Mouse (Mus musculus) gastrocnemius, postnatal 36 days (tissue): ENCODE results near the gene Tmem108. TPM values are rescaled to one million over a fixed set of nuclear protein-coding genes. Genes with fewer than 3 reads are reported as not detected.

ENCODE experiments used
- DNase-seq, 2 experiments: peaks; one replicate each; pipeline ENCODE4 v3.0.0; 2022
- intact Hi-C: fragments of 180-260 bp; cut with DNase I; formaldehyde crosslinking; loops from one replicate; pipeline ENCODE4 v1.15.1; 2025
- long read RNA-seq, 2 experiments: library from polyadenylated mRNA; stranded (forward); transcript quantifications; one replicate each; pipeline ENCODE4 v2.0.0; 2021
- total RNA-seq, 2 experiments: library from RNA; stranded (reverse); gene quantifications; 2 replicates each; pipeline ENCODE4 v1.2.3; 2021

The Tmem108 gene
- not detected for total RNA-seq
- long read RNA-seq, experiment 1: 0 reads
- long read RNA-seq, experiment 2, full-length matches to known transcripts: 1 of 1 reads
- long read RNA-seq, experiment 2, partial matches to known transcripts: 0 of 1 reads
- long read RNA-seq, experiment 2, other reads (novel, unspliced or antisense): 0 of 1 reads

DNA sequence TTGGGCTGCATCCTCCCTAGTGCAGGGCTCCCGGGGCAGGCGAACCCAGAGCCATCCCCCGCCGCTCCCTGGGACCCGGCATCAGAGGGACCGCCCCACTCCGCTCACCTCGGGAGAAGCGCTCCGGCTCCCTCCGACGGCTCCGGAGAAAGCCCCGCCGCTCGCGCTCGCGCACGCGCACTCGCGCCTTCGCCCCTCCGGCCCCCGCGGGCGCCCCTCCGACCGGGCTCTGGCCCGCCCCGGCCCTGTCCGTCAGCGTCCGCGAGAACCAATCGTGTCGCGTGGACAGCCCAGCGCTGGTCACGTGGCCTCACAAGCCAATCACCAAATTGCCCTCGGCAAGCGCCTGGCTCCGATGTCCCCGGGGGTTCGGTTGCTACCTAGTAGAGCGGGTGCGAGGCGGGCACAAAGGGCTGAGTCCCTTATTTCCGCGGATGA lies at the start of gene Tmem108:
Gene Tmem108, minus strand, starts transcription at position 191 of the 438 bp plus-strand sequence.
- intact Hi-C loops: no loop called here
- DNase-seq: peak; percentile 32 to 45

- no peak for DNase-seq
- intact Hi-C loops: no loop called here
These were observed 27.4 kb upstream of the Tmem108 start for GRCm38 (mm10) chr9:103789029-103789428.

DNA sequence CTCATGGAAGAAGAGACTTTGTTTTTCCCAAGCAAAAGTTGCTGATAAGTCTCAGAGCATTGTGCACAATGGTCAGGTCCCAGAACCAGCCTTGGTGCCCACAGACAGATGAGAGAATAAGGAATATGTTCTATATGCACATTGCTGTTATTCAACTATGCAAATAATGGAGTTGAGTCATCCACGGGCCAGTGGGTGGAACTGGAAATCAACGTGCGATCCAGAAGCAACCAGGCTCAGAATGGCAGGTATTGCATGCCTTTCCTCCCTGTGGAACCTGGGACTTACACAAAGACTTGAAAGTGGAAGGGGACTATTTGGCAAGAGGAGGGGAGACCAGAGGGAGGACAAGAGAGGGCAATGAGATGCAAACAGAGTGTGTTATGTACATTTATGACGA lies 22.5 kb upstream of the Tmem108 start:
- intact Hi-C loops: no loop called here
- DNase-seq: no peak

- intact Hi-C loops: no loop called here
- no peak for DNase-seq
These were observed 21.6 kb upstream of the Tmem108 start for GRCm38 (mm10) chr9:103783276-103783675.

DNA sequence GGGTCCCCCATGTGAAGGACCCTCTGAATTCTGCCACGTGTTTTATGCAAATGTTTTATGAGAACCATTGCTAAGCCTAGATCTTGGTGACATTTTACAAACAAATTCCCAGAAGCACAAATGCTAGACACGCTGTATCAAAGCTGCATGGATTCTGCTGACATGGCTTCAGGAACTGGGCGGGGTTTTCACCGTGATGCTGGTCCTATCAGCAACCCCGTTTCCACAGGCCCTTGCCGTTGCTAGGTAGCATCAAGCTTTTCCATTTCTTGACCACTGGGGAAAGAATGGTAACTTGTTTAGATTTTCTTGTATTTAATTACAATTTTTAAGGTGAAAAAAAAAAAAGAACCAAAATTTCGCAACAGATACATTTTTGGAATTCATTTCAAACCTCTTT lies 20.7 kb upstream of the Tmem108 start:
- intact Hi-C loops: no loop called here
- DNase-seq: no peak

DNA sequence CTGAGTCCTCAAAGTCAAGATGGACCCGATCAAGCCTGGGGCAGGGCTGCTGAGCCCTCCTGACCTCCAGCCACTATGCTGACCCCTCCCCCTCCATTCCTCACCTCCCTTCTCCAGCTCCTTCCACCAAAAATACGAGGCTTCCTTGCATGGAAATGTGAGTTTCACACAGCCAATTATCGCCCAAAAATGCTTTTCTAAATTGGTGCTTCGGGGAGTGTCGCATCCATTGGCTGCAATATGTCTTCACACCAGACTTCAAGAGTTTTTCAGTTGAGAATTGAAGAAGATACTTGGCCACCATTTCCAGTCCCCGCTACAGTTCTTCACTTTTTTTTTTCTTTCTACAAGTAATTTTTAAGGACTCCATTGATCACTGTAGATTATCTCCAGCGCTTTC lies 19.8 kb upstream of the Tmem108 start:
- intact Hi-C loops: no loop called here
- no peak for DNase-seq

DNA sequence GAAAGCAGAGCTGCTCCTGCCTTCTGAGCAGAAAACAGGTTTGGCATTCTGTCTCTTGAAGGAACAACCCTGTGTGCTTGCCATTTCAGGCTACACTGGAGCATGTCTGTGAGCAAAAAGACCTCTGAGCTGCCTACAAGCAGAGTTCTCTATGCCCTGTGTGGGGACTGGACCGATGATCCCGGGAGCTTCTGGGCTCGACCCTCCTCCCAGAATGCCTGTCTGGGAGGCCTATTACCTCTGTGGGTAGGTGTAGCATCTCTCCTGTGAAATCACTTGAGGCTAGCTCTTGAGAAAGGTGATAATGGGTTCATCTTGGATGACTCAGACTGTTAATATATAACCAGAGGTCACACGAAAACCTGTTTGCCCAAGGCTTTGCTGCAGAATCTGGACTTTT lies 19.0 kb upstream of the Tmem108 start:
- intact Hi-C loops: no loop called here

DNA sequence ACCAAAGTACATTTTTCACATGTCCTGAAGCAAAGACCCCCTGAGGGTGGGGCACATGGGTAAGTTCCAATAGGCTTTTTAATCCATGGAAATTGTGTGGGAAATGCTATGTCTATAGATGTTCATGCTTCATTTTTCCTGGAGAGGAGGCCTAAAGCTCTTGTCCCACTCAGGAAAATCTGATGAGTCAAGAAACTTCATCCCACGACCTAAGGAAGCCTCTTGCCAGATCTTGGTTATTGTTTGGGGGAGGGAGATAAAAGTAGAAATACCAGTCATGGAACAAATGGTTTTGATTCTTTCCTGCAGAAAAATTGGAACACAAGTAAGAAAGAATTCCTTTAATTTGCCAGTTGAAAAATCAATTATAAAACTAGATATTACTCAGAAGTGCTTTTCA lies 16.5 kb upstream of the Tmem108 start:
- intact Hi-C loops: no loop called here
- no peak for DNase-seq

More for the DNA sequence above, 19.0 kb upstream of the Tmem108 start:
- no peak for DNase-seq

DNA sequence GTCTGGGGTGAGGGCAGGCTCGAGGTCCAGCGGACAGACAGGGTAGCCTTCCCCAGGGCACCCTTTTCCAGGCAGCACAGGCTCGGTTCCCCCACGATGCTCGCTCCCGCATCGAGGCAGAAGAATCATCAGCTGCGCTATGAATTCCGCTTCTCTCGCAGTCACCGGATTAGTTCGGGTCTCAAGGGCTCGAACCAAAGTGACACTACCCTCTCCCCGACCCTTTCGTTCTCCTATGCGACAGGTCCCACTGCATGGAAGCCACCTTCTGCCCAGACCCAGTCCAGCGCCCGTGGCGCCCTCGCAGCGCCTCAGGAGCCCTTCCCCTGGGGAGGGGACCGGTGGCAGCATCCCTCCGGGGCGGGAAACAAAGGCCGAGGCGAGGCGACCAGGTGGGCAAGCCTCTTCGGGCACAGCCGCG lies 476 bp downstream of the Tmem108 start:
- intact Hi-C loops: no loop called here
- DNase-seq: no peak

DNA sequence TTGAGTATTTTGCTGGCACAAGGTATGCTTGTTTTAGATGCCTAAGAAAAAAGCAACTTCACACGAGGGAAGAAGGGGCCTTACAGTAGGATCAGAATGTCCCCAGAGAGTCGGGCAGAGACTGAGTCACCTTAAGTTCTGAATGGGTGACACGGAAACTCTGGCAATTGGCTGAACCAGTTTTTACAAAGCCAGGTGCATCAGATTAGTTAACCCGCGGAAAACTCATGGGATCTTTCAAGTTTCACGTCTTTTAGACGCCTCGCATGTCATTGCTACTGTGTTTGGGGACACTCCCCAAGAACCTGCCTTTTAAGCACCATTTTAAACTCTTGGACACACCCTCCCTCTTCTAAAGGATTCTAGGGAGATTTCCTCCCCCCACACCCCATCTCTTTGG lies 1.3 kb downstream of the Tmem108 start:
- intact Hi-C loops: no loop called here
- DNase-seq: no peak

DNA sequence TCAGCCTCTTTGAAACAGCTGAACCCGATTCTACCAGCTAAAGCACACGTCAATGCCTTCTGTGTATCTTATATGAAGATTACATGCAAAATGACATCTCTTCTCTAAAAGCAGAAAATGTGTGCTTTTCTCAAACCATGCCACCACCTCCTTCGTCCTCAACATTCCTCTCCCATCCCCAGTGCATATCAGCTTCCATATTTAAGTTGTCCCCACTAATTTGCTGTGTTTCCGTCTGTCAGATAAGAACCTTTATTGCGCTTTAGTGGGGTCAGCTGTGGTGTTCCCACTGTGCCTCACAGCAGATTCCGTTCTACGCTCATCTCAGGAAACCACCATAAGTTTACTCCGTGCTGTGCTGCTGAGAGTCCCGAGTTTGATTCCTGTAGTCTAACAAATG lies 1.8 kb downstream of the Tmem108 start:
- intact Hi-C loops: loop anchor here (1.0 to 10.0 kb wide), 3 partner anchors 136 to 271 kb away; no protein-coding TSS in a partner anchor
- DNase-seq: no peak

GRCm38 (mm10) chr9:103758930-103759695 lies 2.5 kb downstream of the Tmem108 start:
- intact Hi-C loops: loop anchor here (1.0 to 10.0 kb wide), 3 partner anchors 135 to 270 kb away; no protein-coding TSS in a partner anchor
- DNase-seq: peak; percentile 17 to 41

GRCm38 (mm10) chr9:103758246-103758645 lies 3.4 kb downstream of the Tmem108 start:
- no peak for DNase-seq
- intact Hi-C loops: loop anchor here (2.0 to 10.0 kb wide), 2 partner anchors 237 to 269 kb away; no protein-coding TSS in a partner anchor

- DNase-seq: no peak
- intact Hi-C loops: loop anchor here (10.0 kb wide), 1 partner anchor 242 kb away; no protein-coding TSS in a partner anchor
These were observed 9.0 kb downstream of the Tmem108 start for GRCm38 (mm10) chr9:103752618-103753017.

DNA sequence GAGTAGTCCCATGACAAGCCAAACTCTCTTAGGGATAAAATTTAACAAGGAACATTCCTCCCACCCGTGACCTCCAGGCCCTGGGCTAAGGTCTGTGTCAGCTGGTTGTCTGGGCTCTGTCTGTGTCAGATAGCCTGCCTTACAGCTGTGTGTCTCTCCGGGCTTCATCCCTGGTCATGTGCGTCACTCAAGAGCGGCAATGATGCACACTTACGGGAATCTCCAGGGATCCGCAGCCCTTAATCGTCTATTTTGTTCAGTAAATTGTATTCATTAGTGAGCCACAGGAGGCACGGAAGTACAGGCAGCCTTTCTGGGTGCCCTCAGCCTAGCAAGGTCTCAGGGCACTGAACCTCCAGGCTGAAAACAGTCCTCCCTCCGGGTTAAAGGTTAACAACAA lies 10.1 kb downstream of the Tmem108 start:
- intact Hi-C loops: loop anchor here (10.0 kb wide), 1 partner anchor 243 kb away; no protein-coding TSS in a partner anchor
- no peak for DNase-seq

- DNase-seq: no peak
- intact Hi-C loops: loop anchor here (10.0 kb wide), 1 partner anchor 244 kb away; no protein-coding TSS in a partner anchor
These were observed 11.1 kb downstream of the Tmem108 start for GRCm38 (mm10) chr9:103750491-103750890.

DNA sequence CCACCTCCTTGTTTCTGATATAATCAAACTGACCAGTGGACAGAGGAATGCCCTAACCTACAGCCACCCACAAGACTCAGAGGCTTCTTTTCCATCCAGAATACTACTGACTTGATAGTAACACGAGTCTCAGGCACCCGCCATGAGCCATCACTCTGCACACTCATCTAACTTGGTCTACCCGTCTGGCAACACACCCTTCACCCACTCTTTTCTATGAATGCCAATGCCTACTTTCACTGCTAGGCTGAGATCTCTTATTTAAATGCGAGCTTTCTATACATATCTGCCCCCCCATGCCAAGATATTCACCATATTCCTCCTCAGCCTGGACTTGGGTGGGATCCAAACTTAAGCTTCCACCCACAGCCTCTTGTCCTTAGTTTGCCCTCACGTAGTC lies 15.0 kb downstream of the Tmem108 start:
- intact Hi-C loops: no loop called here
- no peak for DNase-seq

DNA sequence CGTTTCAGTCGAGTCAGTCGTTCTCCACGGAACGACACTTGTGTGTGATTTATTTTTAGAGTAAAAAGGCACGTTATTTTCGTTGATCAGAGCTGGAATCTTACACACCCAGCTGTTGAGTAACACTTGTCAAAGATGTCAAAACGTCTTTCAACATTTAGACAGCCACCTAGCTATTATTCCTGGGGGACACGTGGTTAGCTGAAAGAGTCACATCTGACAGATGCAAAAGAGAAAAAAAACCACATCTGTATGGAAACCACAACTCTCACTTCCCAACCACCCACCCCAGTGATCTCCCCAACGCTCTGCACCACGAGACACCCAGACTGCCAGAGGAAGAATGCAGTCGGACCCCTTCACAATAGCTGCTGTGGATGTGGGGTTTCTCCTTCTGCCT lies 21.5 kb downstream of the Tmem108 start:
- intact Hi-C loops: no loop called here
- no peak for DNase-seq

DNA sequence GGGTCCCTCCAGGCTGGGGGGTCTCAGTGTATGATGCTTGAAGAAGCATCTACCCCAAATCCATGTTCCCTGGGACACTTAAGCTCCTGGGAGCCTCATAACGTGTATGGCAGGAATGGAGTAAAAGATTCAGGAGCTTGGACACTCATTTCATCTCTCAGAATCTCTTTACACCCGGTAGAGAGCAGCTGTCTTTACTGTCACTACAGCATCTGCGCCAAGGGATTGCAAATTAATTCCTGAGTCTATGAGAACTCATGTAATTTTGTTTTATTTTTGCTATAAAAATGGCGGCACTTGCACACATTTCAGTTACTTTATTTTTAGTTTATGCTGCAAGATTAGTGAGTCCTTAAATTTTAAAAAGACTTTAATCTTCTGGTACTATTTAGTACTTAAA lies 22.6 kb downstream of the Tmem108 start:
- intact Hi-C loops: no loop called here
- no peak for DNase-seq

- no peak for DNase-seq
- intact Hi-C loops: no loop called here
These were observed 31.9 kb downstream of the Tmem108 start for GRCm38 (mm10) chr9:103729716-103730115.

DNA sequence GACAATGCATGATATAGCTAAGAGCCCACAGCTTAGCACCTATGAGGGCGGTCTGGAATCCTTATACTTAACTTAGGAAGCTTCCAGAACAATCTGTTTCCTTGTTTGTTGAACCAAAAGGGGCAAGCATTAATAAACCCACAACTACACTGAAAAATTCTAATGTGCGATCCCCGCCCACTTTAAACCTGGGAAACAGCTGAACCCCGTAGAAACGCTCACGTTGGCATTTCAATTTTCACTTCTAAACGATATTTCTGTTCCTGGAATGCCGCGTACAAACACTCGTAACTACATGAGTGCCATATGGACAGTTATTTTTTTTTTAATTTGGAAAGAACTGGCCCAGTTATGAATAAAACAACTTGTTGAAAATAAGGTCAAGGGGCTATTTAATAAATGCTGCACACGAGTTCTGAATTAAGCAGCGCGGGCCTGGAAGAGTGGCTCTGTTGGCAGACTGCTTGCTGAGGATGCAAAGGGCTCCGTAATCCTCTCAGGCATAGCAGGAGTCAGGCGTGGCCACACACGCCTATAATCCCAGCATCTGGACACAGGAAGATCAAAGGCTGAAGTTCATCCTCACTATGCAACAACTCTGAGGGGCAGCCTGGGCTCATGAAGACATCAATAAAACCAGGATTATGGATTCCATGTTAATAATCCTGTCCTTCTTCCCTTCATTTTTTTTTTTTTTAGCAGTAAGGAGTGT lies 34.7 kb downstream of the Tmem108 start:
- no peak for DNase-seq
- intact Hi-C loops: no loop called here
